Mouse (Mus musculus): ENCODE data around the gene Rom1.
A peak's percentile ranks its signal among the peaks of the same experiment; 100 is the strongest.
"Not testable (repeated sequence)": the region's sequence is repeated elsewhere in the genome, so short reads cannot be mapped to it uniquely, and the experiment has no call there.

The Rom1 gene

DNA sequence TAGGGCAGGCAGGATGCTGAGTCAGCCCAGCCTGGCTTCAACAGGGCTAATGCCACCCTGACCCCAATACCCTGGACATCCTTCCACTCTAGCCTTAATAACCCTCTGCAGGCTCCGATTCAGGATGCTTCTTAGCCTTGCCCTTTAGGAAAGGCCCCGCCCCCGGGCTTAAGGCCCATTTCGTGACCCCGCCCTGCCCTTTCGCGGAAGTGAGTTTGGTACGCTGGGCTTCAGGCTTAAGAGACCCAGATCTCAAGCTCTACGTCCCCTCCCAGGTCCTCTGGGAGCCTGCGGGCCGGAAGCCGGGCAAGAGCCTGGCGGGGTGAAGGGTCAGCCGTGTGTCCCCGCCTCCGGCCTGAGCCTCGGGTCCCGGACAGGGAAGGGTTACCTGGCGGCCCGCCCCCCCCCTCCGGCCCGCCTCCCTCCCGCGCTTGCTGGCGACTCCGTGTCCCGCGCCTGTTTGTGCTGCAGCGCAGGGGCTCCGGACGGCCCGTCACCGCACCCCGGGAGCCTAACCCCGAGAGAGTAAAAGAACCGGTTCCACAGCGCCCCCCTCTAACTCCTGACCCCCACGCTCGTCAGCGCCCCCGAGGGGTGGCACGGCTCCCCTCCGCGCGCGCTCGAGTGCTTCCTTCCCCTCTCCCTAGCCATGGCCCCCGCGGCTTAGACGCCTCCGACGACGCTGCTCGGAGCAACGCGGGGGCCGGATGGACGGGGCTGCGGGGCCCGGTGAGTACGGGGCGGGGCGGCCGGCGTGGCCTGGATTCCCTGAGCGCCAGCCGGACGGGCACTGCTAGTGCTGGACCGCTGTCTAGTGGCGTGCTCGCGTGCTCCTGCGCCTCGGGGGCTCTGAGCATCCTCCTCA, at the start of gene Rom1, which contains the start of gene Eml3:
Rom1 (minus strand) TSS at position 133 of the 865 bp plus-strand sequence.
Eml3 (plus strand) TSS at position 329 of the 865 bp plus-strand sequence.
- peak; percentile 85 for DNase-seq (ENCODE audit: low read depth, low spot score)

DNA sequence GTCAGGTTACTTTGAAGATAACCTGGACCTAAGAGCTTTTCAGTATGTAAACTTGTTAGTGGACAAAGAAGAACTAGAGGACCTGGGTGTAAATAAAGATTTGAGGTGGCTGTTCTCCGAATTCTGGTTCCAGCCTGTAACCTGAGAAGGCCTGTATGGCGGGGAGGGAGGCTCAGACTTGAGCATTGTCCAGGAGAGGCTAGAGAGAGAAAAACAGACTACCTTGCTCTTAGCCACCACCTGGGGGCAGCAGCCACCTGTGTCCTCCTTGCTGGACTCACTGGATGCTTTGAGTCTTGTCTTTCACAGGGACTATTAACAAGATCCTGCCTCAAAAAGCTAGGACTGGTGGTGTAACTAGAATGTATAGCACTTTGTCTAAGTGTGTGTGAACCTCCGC, 47.4 kb upstream of the Rom1 start:
- peak; percentile 95 for DNase-seq (ENCODE audit: low read depth, low spot score)

DNA sequence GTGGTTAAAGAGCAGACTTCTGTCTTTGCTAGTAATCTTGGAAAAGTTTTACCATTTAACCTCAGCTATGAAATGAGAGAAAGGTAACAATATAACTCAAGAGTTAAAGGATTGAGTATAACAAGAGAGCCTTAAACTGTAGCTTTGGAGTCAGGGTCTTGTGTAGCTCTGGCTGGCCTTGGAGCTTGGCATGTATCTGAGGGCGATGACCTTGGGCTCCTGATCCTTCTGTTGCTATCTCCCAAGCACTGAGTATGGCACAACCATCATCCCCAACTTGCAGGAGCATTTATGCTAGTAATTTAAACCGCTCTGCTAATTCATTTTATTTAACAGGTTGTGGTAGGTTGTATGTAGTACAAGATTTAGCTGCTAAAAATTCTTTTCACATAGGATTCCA, 46.3 kb upstream of the Rom1 start:
- no peak for DNase-seq (ENCODE audit: low read depth, low spot score)

DNA sequence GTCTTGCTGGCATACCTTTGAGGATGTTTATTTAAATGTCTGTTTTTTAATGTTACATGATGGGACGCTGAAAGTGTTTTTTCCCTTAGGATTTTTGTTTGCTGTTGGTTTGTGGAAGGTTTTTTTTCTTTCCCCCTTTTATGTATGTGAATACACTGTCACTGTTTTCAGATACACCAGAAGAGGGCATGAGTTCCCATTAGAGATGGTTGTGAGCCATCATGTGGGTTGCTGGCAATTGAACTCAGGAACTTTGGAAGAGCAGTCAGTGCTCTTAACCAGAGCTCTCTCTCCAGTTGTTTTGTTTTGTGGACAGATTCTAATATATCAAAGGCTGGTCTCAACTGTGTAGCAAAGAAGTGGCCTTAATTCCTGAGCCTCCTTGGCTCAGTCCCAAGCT, 45.5 kb upstream of the Rom1 start:
- DNase-seq (ENCODE audit: low read depth, low spot score) = peak; percentile 63

DNA sequence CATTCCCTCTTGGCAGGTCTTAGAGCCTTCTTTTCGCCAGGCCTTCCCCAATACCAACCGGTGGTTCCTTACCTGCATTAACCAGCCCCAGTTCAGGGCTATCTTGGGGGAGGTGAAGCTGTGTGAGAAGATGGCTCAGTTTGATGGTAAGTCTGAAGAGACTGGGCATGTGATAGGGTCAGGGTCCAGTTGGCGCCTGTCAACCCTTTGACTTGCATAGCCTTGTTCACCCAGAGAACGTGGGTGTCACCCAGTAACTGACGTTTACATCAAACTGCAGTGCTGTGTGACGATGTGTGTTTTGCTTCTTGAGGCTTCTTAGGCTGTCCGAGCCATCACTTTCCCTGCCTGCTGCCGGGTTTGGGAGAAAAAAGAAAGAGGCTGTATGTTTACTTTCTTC, 43.3 kb upstream of the Rom1 start:
- not testable (repeated sequence) for DNase-seq (ENCODE audit: low read depth, low spot score)

DNA sequence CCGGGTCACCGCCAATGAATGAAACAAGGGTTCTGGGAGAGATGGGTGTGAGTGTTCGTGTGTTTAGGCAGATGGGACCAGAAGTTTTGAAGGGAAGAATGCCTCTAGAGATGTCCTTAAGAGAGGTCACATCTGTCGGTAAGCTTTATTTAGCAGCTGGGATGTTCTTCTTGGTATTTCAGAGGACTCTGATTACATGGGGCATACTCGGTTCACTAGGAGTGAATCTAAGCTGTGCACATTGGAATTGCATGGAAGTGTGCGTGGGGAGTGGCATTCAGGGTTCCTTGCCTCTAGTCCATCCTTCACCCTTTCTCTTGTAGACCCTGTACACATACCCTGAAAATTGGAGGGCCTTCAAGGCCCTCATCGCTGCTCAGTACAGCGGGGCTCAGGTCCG, 38.7 kb upstream of the Rom1 start:
- DNase-seq (ENCODE audit: low read depth, low spot score) = no peak

DNA sequence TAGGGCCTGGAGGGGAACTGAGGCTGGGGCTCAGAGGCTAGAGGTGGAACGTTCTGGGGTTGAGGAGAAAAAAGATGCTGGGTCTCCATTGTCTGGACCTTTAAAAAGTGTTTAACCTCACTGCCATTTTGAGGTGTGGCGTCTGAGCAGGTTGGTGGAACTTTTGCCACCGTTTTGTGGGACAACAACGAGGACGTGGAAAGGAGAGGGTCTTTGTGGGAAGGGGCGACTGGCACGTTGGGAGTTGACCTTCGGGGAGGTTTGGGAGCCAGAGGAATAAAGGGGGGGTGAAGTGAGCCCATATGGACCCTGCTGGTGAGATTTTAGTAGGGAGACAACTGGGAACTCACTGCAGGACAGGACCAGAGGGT, 38.2 kb upstream of the Rom1 start:
- no peak for DNase-seq (ENCODE audit: low read depth, low spot score)

DNA sequence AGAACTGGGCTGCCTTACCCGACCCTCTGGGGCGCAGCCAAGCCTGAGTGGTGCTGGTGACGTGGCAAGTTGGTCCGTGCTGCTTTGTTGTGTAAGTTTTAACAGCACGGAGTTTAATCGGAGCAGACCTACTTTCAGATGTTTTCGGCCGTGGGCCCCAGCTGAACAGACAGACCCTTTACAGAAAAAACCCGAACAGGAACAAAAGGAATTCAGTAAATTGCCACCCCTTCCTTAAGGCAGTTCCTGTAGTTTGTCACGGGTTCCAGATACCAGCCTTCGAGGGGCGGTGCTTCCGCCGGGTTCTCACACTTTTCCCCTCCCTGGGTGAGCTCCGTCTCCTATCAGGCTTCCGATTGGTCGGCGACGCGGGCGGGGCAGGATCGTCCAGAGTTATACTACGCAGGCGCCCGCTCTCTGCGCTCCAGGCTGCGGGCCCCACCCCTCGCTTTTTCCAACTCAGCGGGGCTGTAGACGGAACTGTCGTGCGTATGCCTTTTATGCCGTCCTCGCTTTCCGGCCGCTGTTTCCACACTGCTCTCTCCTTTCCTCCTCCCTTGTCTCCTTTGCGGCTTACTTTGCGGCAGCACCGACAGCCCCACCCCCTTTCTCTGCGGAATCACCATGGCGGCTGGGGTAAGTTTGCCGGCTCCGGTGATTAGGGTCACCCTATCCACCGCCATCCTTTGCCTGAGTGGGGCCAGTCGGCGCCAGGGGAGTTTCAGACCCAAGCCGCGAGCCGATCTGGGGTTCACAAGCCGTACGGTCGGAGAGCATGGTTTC, 37.6 kb upstream of the Rom1 start, which contains the start of gene Eef1g:
Eef1g (plus strand) TSS at position 452 of the 783 bp plus-strand sequence.
- peak; percentile 100 for DNase-seq (ENCODE audit: low read depth, low spot score)

DNA sequence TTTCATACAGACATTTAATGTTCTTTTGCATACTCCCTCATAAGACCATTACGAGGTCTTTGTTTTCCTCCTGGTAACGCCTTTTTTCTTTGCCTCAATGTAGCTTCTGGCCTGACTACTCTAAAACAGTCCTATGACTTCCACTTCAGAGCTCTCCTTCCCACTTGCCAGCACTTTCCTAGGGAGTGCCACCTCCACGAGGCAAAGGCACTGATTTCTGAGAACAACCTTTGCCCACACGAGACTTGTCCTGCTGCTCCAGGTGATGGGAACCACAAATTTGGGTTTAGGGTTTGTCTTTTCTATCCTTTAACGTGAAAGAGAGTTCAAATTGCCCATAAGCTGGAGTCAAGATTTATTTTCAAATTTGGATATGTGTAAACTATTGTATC, 37.0 kb upstream of the Rom1 start:
- no peak for DNase-seq (ENCODE audit: low read depth, low spot score)

DNA sequence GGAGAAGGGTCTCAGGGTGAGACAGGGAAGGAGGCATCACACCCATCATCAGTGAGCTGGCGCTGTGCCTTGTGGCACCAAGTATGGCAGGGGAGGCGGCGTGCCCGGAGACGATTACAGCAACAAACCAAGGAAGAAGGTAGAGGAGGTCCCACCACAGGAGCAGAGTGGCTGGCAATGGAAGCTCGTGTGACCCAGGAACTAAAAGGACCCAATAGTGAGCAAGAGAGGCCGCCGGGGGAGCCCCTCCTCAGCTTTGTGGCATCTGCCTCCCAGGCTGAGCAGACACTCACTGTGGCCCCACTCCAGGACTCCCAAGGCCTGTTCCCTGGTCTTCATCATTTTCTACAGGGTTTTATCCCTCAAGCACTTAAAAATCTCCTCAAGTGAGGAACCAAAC, 36.6 kb upstream of the Rom1 start:
- DNase-seq (ENCODE audit: low read depth, low spot score) = peak; percentile 52

DNA sequence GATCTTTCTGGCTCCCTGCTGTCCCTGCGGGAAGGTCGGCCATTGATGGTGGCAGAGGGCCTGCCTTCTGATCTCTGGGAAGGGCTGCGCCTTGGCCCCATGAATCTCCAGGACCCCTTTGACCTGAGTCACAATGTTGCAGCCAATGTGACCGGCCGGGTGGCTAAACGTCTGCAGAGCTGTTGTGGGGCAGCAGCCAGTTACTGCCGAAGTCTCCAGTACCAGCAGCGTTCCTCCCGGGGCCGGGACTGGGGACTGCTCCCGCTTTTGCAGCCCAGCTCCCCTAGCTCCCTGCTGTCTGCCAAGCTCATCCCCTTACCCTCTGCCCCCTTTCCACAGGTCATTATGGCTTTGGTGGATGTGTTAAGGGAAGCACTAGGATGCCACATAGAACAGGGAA, 35.9 kb upstream of the Rom1 start:
- DNase-seq (ENCODE audit: low read depth, low spot score) = no peak

DNA sequence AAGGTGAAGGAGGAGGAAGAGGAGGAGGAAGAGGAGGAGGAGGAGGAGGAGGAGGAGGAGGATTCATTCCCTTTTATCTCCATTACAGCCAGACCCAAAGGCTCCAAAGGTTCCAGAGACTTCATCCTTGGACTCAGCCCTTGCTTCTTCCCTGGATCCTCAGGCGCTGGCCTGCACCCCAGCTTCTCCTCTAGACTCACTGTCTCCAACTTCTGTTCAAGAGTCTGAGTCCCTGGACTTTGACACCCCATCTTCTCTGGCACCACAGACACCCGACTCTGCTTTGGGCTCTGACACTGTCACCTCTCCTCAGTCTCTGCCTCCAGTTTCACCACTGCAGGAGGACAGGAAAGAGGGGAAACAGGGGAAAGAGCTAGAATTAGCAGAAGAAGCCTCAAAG, 33.1 kb upstream of the Rom1 start:
- DNase-seq (ENCODE audit: low read depth, low spot score) = no peak

DNA sequence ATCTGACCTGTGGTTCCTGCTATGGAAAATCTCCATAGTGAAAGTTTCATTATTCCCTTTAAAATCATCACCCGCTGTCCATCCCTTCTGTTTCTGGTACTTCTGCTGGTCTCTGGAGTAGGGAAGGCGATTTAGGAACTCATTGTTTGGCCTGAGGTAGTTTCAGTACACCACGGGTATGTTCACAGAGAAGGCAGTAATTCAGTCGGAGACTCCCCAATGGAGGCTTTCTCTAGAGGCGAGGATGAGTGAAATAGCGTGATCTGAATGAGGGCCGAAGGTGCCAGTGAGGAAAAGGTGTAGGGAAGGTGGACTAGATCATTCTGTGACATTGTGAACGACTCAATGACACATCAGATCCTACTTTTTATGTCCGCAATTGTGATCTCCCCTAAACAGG, 25.0 kb upstream of the Rom1 start:
- peak; percentile 46 for DNase-seq (ENCODE audit: low read depth, low spot score)

DNA sequence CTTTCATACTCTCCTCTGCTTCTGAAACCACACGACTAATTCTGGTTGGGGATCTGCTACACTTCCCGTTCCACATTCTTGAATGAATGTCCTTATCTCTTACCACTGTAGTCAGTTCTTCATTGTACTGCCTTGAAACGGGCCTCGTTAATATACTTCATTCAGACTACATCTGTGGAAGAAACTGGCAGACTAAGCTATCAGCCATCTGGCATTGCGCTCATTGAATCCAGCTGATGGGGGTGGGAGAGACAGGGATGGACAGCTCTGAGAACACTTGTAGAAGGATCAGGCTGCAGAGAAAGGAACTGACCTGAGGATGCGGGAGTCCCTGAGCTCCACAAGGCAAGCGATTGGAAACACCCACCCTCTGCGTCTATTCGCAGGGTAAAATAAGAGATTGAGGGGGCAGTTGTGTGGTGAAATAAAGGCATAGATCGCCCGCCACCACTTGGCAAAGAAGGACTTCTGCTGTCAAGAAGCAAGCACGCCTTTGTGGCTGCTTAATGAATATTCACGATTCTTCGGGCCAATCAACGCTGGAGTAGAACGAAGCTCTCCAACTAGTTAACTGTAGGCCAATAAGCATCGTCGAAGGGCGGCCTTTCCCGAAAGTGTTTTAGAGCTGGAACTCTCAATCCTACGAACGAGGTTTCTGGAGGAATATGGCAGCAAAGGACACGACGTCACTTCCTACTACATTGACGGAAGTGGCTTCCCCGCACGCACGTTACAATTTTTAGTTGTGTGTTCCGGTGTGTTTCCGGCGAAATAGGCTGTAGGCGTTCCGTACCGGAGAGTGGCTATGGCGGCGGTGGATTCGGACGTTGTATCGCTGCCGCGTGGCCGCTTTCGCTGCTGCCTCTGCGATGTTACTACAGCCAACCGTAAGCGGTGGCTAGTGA, 24.2 kb upstream of the Rom1 start, which contains the start of gene Tut1:
Tut1 (plus strand) TSS at position 713 of the 905 bp plus-strand sequence.
- peak; percentile 99 for DNase-seq (ENCODE audit: low read depth, low spot score)

DNA sequence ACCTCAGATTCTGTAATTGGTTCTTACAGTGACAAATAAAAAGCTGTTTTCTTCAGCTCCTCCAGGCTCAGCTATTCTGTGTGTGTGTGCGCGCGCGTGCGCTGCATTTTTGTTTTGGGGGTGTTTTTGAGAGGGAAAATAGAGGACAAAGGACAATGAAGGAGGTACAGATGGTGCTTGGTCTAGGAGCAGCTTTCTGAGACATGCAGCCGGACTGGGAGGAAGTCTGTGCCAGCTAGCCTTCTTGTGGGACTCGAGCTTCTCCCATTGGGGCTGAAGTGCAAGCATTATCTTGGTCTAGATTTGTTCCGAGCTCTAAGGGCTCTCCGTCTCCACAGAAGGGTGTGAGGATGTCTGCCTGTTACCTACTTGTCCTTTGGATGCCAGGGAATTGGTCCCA, 23.1 kb upstream of the Rom1 start:
- DNase-seq (ENCODE audit: low read depth, low spot score) = no peak

DNA sequence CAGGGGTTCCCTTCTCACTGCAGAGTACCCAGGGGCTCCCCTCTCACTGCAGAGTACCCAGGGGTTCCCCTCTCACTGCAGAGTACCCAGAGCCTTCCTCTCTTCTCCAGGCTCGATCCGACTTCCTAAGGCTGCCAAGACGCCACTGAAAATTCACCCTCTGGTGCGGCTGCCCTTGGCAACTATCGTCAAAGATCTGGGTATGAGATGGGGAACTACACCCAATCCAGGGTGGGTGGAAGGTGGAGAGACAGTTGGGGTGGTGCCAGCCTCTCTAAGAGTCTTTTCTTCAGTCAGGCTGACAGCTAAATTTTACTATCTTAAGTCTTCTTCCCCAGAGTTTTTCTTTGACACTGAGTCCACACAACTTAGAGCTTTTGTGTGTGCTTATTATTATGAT, 21.0 kb upstream of the Rom1 start:
- no peak for DNase-seq (ENCODE audit: low read depth, low spot score)

DNA sequence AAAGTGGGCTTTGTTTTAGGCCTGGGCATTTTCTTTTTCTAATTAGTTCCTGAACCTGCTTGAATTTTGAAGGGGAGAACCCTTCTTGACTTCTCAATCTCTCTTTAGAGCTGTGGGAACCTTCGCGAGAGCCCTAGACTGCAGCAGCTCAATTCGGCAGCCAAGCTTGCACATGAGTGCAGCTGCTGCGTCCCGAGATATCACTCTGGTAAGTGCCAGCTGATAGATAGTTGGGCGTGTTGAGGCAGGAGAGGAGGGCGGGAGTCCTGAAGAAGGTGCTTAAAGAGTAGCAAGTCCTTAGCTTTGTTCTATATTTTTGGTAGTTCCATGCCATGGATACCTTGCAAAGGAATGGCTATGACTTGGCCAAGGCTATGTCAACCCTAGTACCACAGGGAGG, 17.8 kb upstream of the Rom1 start:
- no peak for DNase-seq (ENCODE audit: low read depth, low spot score)

DNA sequence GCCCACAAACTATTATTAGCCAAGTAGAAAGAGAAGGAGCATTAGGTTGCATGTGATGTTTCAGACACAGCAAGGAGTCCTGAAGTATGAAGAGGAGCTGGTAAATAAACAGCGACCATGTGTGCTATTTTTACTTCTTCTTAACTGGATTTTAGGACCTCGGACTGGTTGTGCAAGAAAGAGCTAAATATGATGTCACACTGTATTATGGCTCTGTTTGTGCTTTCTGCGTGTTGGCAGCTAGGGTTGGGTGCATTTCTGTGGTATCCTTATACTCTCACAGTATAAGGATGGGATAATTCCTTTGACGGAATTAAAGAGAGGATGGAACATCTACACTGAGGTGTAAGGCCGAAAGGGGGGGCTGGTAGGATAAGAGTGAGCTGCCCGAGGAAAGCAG, 16.1 kb upstream of the Rom1 start:
- DNase-seq (ENCODE audit: low read depth, low spot score) = no peak

DNA sequence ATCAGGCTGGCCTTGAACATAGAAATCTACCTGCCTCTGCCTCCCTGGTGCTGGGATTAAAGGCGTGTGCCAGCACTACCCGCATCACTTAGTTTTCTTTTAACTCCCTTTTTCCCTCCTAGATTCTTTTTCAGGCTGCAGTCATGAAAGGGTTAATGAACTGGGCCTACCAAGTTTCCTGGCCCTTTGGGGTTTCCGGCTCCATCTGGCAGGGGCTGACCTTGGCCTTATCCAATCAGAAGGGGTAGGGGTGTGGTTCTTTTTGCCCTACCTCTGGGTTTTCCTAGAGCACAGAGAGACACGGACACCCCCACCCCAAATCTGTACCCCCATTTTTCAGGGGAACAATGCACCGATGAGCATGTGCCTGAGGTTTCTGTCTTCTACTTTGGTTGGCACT, 15.6 kb upstream of the Rom1 start:
- peak; percentile 81 for DNase-seq (ENCODE audit: low read depth, low spot score)

DNA sequence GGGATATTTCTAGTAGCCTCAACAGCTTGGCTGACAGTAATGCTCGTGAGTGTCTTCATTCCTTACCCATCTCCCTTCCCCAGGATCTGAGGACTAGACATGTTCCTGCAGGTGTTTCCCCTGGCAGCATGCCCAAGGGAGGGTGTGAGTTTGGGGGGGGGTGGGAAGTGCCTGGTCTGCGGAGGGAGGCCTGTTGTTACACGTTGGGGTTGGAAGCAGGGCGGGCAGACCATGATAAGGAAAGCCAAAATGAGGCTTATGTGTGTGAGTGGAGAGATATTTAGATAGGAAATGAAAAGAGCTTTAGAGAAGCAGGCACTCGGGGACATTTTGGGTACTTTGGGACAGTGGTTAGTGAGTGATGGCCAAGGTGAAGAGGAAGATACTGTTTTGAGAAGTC, 14.9 kb upstream of the Rom1 start:
- no peak for DNase-seq (ENCODE audit: low read depth, low spot score)

DNA sequence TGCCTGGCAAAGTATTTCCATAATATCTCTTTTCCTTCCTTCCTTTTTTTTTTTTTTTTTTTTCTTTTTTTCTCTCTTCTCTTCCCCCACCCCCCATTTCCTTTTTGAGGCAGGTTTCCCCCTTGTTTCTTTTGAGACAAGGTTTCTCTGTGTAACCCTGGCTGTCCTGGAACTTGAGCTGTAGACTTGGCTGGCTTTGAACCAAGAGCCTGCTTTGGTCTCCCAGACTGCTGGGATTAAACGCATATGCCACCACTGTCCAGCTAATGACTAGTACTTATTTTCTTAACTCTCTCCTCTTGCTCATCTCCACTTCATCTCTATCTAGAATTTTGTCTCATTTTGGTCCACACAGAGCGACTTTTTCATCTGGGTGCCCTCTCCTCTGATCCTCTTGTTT, 13.9 kb upstream of the Rom1 start:
- peak; percentile 48 for DNase-seq (ENCODE audit: low read depth, low spot score)
